ENCODE assay signal across 10 mouse cellular contexts in genomic region chr19:3714381-3714780, GRCm38 (mm10).
"Had no signal": no experiment of that assay in that cellular context is flagged by ENCODE, and none has a peak within 500 bp of the region (broad histone marks: within the 10 kb centered on the region; RNA-seq: fewer than 3 reads in every experiment).

No protein-coding gene starts in this region.

- DNase-seq: kidney, adult 9 months; kidney, postnatal 14 days; kidney, postnatal 4 days; liver, embryonic 13.5 days; lung, adult 2 months; lung, postnatal 14 days; lung, postnatal 4 days; midbrain, embryonic 14.5 days; thymus, adult 18-20 months; thymus, postnatal 36 days had no signal
